Mouse (Mus musculus): Measurements from ENCODE around the gene Galm.

GRCm38 (mm10) chr17:80148995-80149388 lies 21.7 kb downstream of the Galm start:
- no peak for TF ChIP-seq CTCF (IDR thresholded peaks at IDR 0.05; ENCODE audit: extremely low read depth, insufficient read depth, insufficient read length, insufficient replicate concordance)
- TF ChIP-seq POLR2A (IDR thresholded peaks at IDR 0.05; ENCODE audit: low read depth, low read length): no peak

All from spleen, adult 2 months (tissue).